Mouse (Mus musculus): ENCODE data around the gene Pdpr.

GRCm38 (mm10) chr8:111171661-111172060 lies 77.2 kb downstream of the Pdpr start:
- no peak for TF ChIP-seq MYOG (IDR thresholded peaks at IDR 0.05; ENCODE audit: control insufficient read depth in 1 of 3, insufficient read depth in 1 of 3, insufficient read length in 2 of 3, low read depth in 2 of 3)
- no peak for TF ChIP-seq POLR2A (IDR thresholded peaks at IDR 0.05; ENCODE audit: insufficient read length, low read depth)
- TF ChIP-seq MAX (IDR thresholded peaks at IDR 0.05; ENCODE audit: low read depth) = no peak
- TF ChIP-seq E2F4 (IDR thresholded peaks at IDR 0.05; ENCODE audit: insufficient read depth) = no peak
- TF ChIP-seq CEBPB (IDR thresholded peaks at IDR 0.05; ENCODE audit: insufficient read depth, poor library complexity, severe bottlenecking) = no peak
- no peak for TF ChIP-seq TCF3 (IDR thresholded peaks at IDR 0.05; ENCODE audit: insufficient read length, low read depth)
- no peak for TF ChIP-seq USF1 (IDR thresholded peaks at IDR 0.05; ENCODE audit: low read depth)
- TF ChIP-seq POLR2AphosphoS2 (IDR thresholded peaks at IDR 0.05; ENCODE audit: insufficient read length, low read depth) = no peak
- TF ChIP-seq TCF12 (IDR thresholded peaks at IDR 0.05; ENCODE audit: insufficient read depth, poor library complexity, severe bottlenecking) = no peak
- no peak for TF ChIP-seq MYOD1 (IDR thresholded peaks at IDR 0.05; ENCODE audit: control insufficient read depth in 1 of 3, insufficient read length in 2 of 3, low read depth in 2 of 3)
- no peak for TF ChIP-seq SRF (IDR thresholded peaks at IDR 0.05; ENCODE audit: control insufficient read depth, insufficient read length, low read depth)
